Mouse (Mus musculus) intestine, embryonic 14.5 days (tissue): ENCODE results near the gene Krt35. TPM values are rescaled to one million over a fixed set of nuclear protein-coding genes. Genes with fewer than 3 reads are reported as not detected.

Source experiments
- ATAC-seq: fragments of 200-750 bp; cut with Nextera tagmentation; replicated peaks from 2 replicates; pipeline ENCODE4 v1.8.0; 2017; ENCODE audit warnings: low read depth, moderate number of reproducible peaks, moderate TSS enrichment, moderate library complexity; ENCODE audit not compliant: low FRiP score, low TSS enrichment
- DNase-seq: peaks from one replicate; pipeline ENCODE4 v3.0.0-alpha.2; 2018; ENCODE audit warnings: low spot score
- H3K27ac ChIP-seq: fragments of 300-500 bp; sonication (generic); 2 replicates; pipeline ENCODE4 v1.5.1; 2014; ENCODE audit warnings: low read depth, mild to moderate bottlenecking, control low read depth
- H3K27me3 ChIP-seq: fragments of 300-500 bp; sonication (generic); replicated peaks from 2 replicates; pipeline ENCODE4 v1.6.1; 2014; ENCODE audit warnings: low read length, control low read depth; ENCODE audit not compliant: control insufficient read depth, insufficient read depth
- H3K36me3 ChIP-seq: fragments of 300-500 bp; sonication (generic); 2 replicates; pipeline ENCODE4 v1.6.1; 2014; ENCODE audit warnings: low read length, control low read depth; ENCODE audit not compliant: control insufficient read depth, insufficient read depth
- H3K4me1 ChIP-seq: fragments of 300-500 bp; sonication (generic); replicated peaks from 2 replicates; pipeline ENCODE4 v1.6.1; 2014; ENCODE audit warnings: low read length, control low read depth, mixed read lengths; ENCODE audit not compliant: control insufficient read depth, insufficient read depth
- H3K4me2 ChIP-seq: fragments of 300-500 bp; sonication (generic); 2 replicates; pipeline ENCODE4 v1.6.1; 2014; ENCODE audit warnings: low read length
- H3K4me3 ChIP-seq: fragments of 300-500 bp; sonication (generic); 2 replicates; pipeline ENCODE4 v1.5.1; 2014; ENCODE audit warnings: low read depth, low read length, control low read depth, mixed read lengths
- H3K9ac ChIP-seq: fragments of 300-500 bp; sonication (generic); 2 replicates; pipeline ENCODE4 v1.6.1; 2014; ENCODE audit warnings: mild to moderate bottlenecking, low read length
- H3K9me3 ChIP-seq: fragments of 300-500 bp; sonication (generic); 2 replicates; pipeline ENCODE4 v1.6.1; 2016; ENCODE audit warnings: low read length, control low read depth; ENCODE audit not compliant: control insufficient read depth
- WGBS: fragments of 180-500 bp; shearing (Covaris S2); extraction: QIAGEN DNeasy Blood & Tissue Kit; methylation state at CpG from one replicate; pipeline ENCODE4 v1.1.7; 2014; 5-methylcytosine and 5-hydroxymethylcytosine counted together
- polyA plus RNA-seq: library from polyadenylated mRNA; unstranded; fragments of >200 nt; fragmentation: Nextera tagmentation; extraction: Ambion mirVana; gene quantifications from 2 replicates; pipeline ENCODE4 v1.2.1, GENCODE M21; 2014

Gene Krt35
- polyA plus RNA-seq, 1 experiment from 2014 or later, result not detected

- Histone ChIP-seq H3K4me3 (no peak within 1 kb of the TSS), H3K27me3 (no peaks in the 10 kb centered on the region), H3K4me1 (no peaks in the 10 kb centered on the region), H3K36me3 (no peaks in the 10 kb centered on the region), H3K9me3 (no peaks in the 10 kb centered on the region), H3K4me2 (no peak within 1 kb of the TSS), H3K9ac (no peak within 1 kb of the TSS), H3K27ac (no peak within 1 kb of the TSS)
- WGBS, result 79% methylated on average over 3 of the region's 3 CpGs
- DNase-seq, result no peak
- ATAC-seq, result no peak
Measured at GRCm38 (mm10) chr11:100121466-100121865, 25.4 kb upstream of the Krt35 start, which contains the start of gene Krt13. Krt13 (minus strand) TSS chr11:100121566.

- H3K9ac ChIP-seq, result no peak overlapping the region
- no peak overlapping the region for H3K4me2 ChIP-seq
- no peaks in the 10 kb centered on the region for H3K9me3 ChIP-seq
- H3K27ac ChIP-seq, result no peak overlapping the region
- no peak for ATAC-seq
- H3K36me3 ChIP-seq, result no peaks in the 10 kb centered on the region
- no peaks in the 10 kb centered on the region for H3K27me3 ChIP-seq
- no peaks in the 10 kb centered on the region for H3K4me1 ChIP-seq
- 78% methylated on average over 5 of the region's 5 CpGs for WGBS
- H3K4me3 ChIP-seq, result no peak overlapping the region
- DNase-seq, result no peak
Measured at GRCm38 (mm10) chr11:100120331-100120730, 24.3 kb upstream of the Krt35 start.

DNA sequence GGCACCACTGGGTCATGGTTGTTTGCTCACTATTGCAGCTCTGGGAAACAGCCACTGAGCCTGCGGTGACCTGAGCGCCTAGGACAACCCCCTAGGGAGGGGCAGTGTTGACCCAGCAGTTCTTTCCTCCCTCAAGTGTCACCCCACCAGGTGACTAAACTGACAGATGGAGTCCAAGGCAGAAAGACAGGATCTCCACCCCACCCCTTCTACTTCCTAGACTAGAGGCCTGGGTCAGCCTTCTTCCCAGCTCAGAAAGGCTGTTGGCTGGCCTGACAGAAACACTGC, 17.6 kb upstream of the Krt35 start:
- Histone ChIP-seq H3K4me3 (no peak overlapping the region), H3K4me1 (no peaks in the 10 kb centered on the region), H3K27ac (no peak overlapping the region), H3K36me3 (no peaks in the 10 kb centered on the region), H3K27me3 (no peaks in the 10 kb centered on the region), H3K9ac (no peak overlapping the region), H3K9me3 (no peaks in the 10 kb centered on the region), H3K4me2 (no peak overlapping the region)
- DNase-seq (no peak), ATAC-seq (0 out of 2 replicates have a peak, but pooled peaks have one; percentile 53)
- WGBS, result 52% methylated on average over 2 of the region's 2 CpGs

- no peak overlapping the region for H3K27ac ChIP-seq
- DNase-seq, result no peak
- ATAC-seq, result 0 out of 2 replicates have a peak, but pooled peaks have one; percentile 64
- no peak overlapping the region for H3K4me2 ChIP-seq
- 74% methylated on average over 11 of the region's 11 CpGs for WGBS
- no peaks in the 10 kb centered on the region for H3K9me3 ChIP-seq
- no peaks in the 10 kb centered on the region for H3K4me1 ChIP-seq
- no peaks in the 10 kb centered on the region for H3K36me3 ChIP-seq
- no peak overlapping the region for H3K4me3 ChIP-seq
- H3K9ac ChIP-seq, result no peak overlapping the region
- no peaks in the 10 kb centered on the region for H3K27me3 ChIP-seq
Measured at GRCm38 (mm10) chr11:100112935-100113741, 17.1 kb upstream of the Krt35 start.

GRCm38 (mm10) chr11:100105576-100106122, 9.6 kb upstream of the Krt35 start, which contains the start of gene Krt36:
Krt36 (minus strand) TSS chr11:100105626.
- Histone ChIP-seq H3K4me3 (no peak within 1 kb of the TSS), H3K9ac (no peak within 1 kb of the TSS), H3K27ac (no peak within 1 kb of the TSS), H3K27me3 (no peaks in the 10 kb centered on the region), H3K4me1 (no peaks in the 10 kb centered on the region), H3K36me3 (no peaks in the 10 kb centered on the region), H3K9me3 (no peaks in the 10 kb centered on the region), H3K4me2 (no peak within 1 kb of the TSS)
- DNase-seq (no peak), ATAC-seq (no peak)
- 77% methylated on average over 6 of the region's 6 CpGs for WGBS

DNA sequence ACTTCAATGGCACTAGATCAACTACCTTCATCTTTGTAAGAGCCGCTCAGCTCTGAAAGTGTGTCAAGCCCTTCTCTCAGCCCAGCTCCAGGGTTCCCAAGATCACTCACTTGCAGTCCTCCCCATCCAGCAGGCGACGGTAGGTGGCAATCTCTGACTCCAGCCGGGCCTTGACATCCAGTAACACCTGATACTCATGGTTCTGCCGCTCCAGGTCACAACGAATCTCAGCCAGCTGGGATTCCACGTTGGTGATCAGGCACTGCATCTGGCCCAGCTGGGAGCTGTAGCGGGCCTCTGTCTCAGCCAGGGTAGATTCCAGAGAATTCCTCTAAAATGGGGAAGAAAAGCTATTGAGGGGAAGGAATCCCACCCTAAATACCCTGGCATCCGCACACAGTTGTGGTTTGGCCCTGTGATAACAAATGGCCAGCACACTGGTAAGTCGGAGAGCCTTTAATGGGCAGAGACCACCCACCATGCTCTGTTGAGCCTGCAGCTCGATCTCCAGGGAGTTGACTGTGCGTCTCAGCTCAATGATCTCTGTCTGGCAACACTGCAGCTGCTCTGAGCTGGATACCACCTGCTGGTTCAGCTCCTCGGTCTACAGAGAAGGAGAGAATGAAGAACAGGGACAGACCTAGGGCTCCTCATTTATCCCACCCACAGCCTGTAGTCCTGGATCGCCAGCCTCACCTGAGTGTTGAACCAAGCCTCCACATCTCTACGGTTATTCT, 6.8 kb upstream of the Krt35 start:
- H3K36me3 ChIP-seq, result no peaks in the 10 kb centered on the region
- H3K4me1 ChIP-seq, result no peaks in the 10 kb centered on the region
- no peak overlapping the region for H3K27ac ChIP-seq
- H3K9ac ChIP-seq, result no peak overlapping the region
- no peaks in the 10 kb centered on the region for H3K9me3 ChIP-seq
- DNase-seq, result no peak
- H3K4me2 ChIP-seq, result no peak overlapping the region
- 56% methylated on average over 15 of the region's 15 CpGs for WGBS
- H3K4me3 ChIP-seq, result no peak overlapping the region
- no peak for ATAC-seq
- H3K27me3 ChIP-seq, result no peaks in the 10 kb centered on the region

DNA sequence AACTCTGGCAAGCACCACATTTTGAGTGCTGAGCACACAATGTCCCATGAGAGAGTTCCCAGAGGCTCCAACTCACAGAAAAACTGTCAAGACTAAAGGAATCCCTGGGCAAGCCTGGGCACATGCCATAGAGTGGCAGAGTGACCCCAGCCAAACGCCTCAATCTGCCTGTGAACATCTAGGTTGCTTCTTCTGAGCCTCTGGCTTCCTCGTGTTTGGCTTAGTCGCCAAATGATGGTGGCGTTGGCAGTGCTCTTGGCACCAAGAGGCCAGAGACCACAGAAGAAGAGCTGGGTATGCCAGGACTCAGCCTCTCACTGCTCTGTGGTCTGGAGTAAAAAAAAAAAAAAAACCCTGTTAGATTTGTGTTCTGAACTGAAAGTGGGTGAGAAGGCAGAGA, 4.3 kb upstream of the Krt35 start:
- Histone ChIP-seq H3K4me1 (no peaks in the 10 kb centered on the region), H3K9me3 (no peaks in the 10 kb centered on the region), H3K27ac (no peak overlapping the region), H3K9ac (no peak overlapping the region), H3K27me3 (no peaks in the 10 kb centered on the region), H3K4me3 (no peak overlapping the region), H3K36me3 (no peaks in the 10 kb centered on the region), H3K4me2 (no peak overlapping the region)
- DNase-seq (no peak), ATAC-seq (no peak)
- 79% methylated on average over 4 of the region's 4 CpGs for WGBS

DNA sequence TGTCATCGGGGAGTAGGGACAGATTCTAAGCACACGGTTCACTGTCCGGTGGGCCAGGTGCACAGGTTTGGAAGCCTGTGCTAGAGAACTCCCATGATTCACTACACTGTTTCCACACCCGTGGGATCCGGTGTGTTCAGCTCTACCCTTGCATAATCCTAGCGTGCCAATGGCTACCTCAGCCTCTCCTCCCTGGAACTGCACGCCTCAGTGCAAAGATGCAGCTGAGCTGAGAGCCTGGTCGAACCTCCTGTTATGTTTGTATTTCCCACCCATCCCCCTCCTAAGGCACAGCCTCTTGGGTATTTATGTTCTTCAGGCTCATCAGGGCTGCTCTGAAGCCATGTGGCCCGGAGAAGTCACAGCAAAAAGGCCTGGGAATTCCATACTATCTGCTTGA, 1.8 kb upstream of the Krt35 start:
- ATAC-seq (no peak), DNase-seq (no peak)
- Histone ChIP-seq H3K9me3 (no peaks in the 10 kb centered on the region), H3K27ac (no peak overlapping the region), H3K27me3 (no peaks in the 10 kb centered on the region), H3K36me3 (no peaks in the 10 kb centered on the region), H3K4me3 (no peak overlapping the region), H3K4me2 (no peak overlapping the region), H3K4me1 (no peaks in the 10 kb centered on the region), H3K9ac (no peak overlapping the region)
- 55% methylated on average over 9 of the region's 9 CpGs for WGBS
